Mouse (Mus musculus) hindbrain, embryonic 11.5 days (tissue): ENCODE measurements around the gene Gm10188. TPM values are rescaled to one million over a fixed set of nuclear protein-coding genes. Genes with fewer than 3 reads are reported as not detected.
A peak's percentile ranks its signal among the peaks of the same experiment; 100 is the strongest.

Experiments used
- ATAC-seq: fragments of 200-750 bp; cut with Nextera tagmentation; 2 replicates; pipeline ENCODE4 v1.8.0; 2017; ENCODE audit warnings: mild to moderate bottlenecking, moderate TSS enrichment, moderate library complexity; ENCODE audit not compliant: low FRiP score
- DNase-seq: peaks from one replicate; pipeline ENCODE4 v3.0.0-alpha.2; 2015; ENCODE audit warnings: low spot score
- H3K27ac ChIP-seq: fragments of 300-500 bp; sonication (generic); 2 replicates; pipeline ENCODE4 v1.5.1; 2014; ENCODE audit warnings: mild to moderate bottlenecking, low read depth, low read length
- H3K27me3 ChIP-seq: fragments of 300-500 bp; sonication (generic); 2 replicates; pipeline ENCODE4 v1.6.1; 2014; ENCODE audit warnings: mild to moderate bottlenecking, low read length, moderate library complexity, mixed read lengths; ENCODE audit not compliant: control insufficient read depth, insufficient read depth
- H3K36me3 ChIP-seq: fragments of 300-500 bp; sonication (generic); 2 replicates; pipeline ENCODE4 v1.6.1; 2014; ENCODE audit warnings: mild to moderate bottlenecking, low read length, moderate library complexity, mixed read lengths; ENCODE audit not compliant: control insufficient read depth, insufficient read depth
- H3K4me1 ChIP-seq: fragments of 300-500 bp; sonication (generic); replicated peaks from 2 replicates; pipeline ENCODE4 v1.6.1; 2014; ENCODE audit warnings: low read length, mixed read lengths; ENCODE audit not compliant: control insufficient read depth, insufficient read depth
- H3K4me2 ChIP-seq: fragments of 300-500 bp; sonication (generic); replicated peaks from 2 replicates; pipeline ENCODE4 v1.6.1; 2014; ENCODE audit warnings: mild to moderate bottlenecking, low read depth, low read length
- H3K4me3 ChIP-seq: fragments of 300-500 bp; sonication (generic); 2 replicates; pipeline ENCODE4 v1.5.1; 2014; ENCODE audit warnings: low read depth, low read length
- H3K9ac ChIP-seq: fragments of 300-500 bp; sonication (generic); 2 replicates; pipeline ENCODE4 v1.6.1; 2014; ENCODE audit warnings: low read depth, low read length
- H3K9me3 ChIP-seq: fragments of 300-500 bp; sonication (generic); 2 replicates; pipeline ENCODE4 v1.6.1; 2016; ENCODE audit warnings: low read length; ENCODE audit not compliant: control insufficient read depth
- WGBS: fragments of 180-500 bp; shearing (Covaris S2); extraction: QIAGEN DNeasy Blood & Tissue Kit; methylation state at CpG from one replicate; pipeline ENCODE4 v1.1.7; 2014; 5-methylcytosine and 5-hydroxymethylcytosine counted together
- polyA plus RNA-seq: library from polyadenylated mRNA; unstranded; fragments of >200 nt; fragmentation: Nextera tagmentation; extraction: Ambion mirVana; gene quantifications from 2 replicates; pipeline ENCODE4 v1.2.1, GENCODE M21; 2014

The Gm10188 gene
- polyA plus RNA-seq, 1 experiment from 2014 or later, result not detected

GRCm38 (mm10) chr1:132213076-132213475 is 16.5 kb downstream of the Gm10188 start:
- Histone ChIP-seq H3K9me3 (no peaks in the 10 kb centered on the region), H3K27ac (peak overlapping the region; percentile 59), H3K4me2 (no peak overlapping the region), H3K27me3 (no peaks in the 10 kb centered on the region), H3K36me3 (no peaks in the 10 kb centered on the region), H3K4me1 (peaks cover 4% of the 10 kb centered on the region; the same call in 1 of the 2 replicates), H3K4me3 (no peak overlapping the region), H3K9ac (no peak overlapping the region)
- 22% methylated on average over 6 of the region's 6 CpGs for WGBS
- DNase-seq (peak; percentile 56), ATAC-seq (peak; percentile 87)

DNA sequence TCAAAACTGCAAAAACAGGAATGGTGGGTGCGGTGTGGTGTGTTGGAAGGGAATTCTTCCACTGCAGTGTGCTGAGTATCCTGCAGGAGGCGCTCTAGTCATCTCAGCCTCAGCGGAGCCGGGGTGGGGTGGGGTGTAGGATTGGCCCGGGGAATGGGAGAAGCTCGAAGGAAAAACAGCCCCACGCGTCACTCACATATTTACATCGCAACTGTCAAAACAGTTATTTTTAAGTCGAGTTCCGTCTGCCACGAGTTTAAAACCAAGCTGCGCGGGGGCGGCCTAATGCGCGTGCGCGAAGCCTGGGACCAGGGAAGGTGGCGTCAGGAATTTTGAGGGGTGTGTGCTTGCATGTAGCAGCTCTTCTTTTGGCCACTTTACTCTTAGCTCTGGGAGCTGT is 17.3 kb downstream of the Gm10188 start:
- H3K4me1 ChIP-seq, result peaks cover 4% of the 10 kb centered on the region; the same call in 1 of the 2 replicates

GRCm38 (mm10) chr1:132211672-132212071 is 17.9 kb downstream of the Gm10188 start:
- Histone ChIP-seq H3K27me3 (peaks cover 2% of the 10 kb centered on the region; the same call in 1 of the 2 replicates), H3K4me3 (no peak overlapping the region), H3K4me2 (no peak overlapping the region), H3K9ac (no peak overlapping the region), H3K27ac (no peak overlapping the region), H3K9me3 (no peaks in the 10 kb centered on the region), H3K36me3 (no peaks in the 10 kb centered on the region), H3K4me1 (peaks cover 4% of the 10 kb centered on the region; the same call in 1 of the 2 replicates)
- 35% methylated on average over 12 of the region's 12 CpGs for WGBS
- ATAC-seq, result no peak
- DNase-seq, result no peak

More for the DNA sequence above, 17.3 kb downstream of the Gm10188 start:
- H3K4me2 ChIP-seq, result peak overlapping the region; percentile 17
- no peaks in the 10 kb centered on the region for H3K9me3 ChIP-seq
- peak overlapping the region; percentile 21 for H3K4me3 ChIP-seq
- 0 out of 2 replicates have a peak, but pooled peaks have one; percentile 5 for ATAC-seq
- no peak overlapping the region for H3K9ac ChIP-seq
- H3K27ac ChIP-seq, result peak overlapping the region; percentile 59; the same call in 1 of the 2 replicates
- DNase-seq, result peak; percentile 82
- H3K36me3 ChIP-seq, result no peaks in the 10 kb centered on the region
- peaks cover under 1% of the 10 kb centered on the region; the same call in 1 of the 2 replicates for H3K27me3 ChIP-seq
- 4% methylated on average over 20 of the region's 20 CpGs for WGBS

- H3K4me1 ChIP-seq, result peaks cover 4% of the 10 kb centered on the region; the same call in 1 of the 2 replicates
- H3K27ac ChIP-seq, result no peak overlapping the region
- H3K36me3 ChIP-seq, result no peaks in the 10 kb centered on the region
- no peak overlapping the region for H3K4me3 ChIP-seq
- no peak overlapping the region for H3K9ac ChIP-seq
- peaks cover 2% of the 10 kb centered on the region; the same call in 1 of the 2 replicates for H3K27me3 ChIP-seq
- no peak for ATAC-seq
- H3K9me3 ChIP-seq, result no peaks in the 10 kb centered on the region
- no peak overlapping the region for H3K4me2 ChIP-seq
- peak; percentile 70 for DNase-seq
- 14% methylated on average over 7 of the region's 7 CpGs for WGBS
Measured at GRCm38 (mm10) chr1:132210922-132211321, 18.6 kb downstream of the Gm10188 start.

- no peak for ATAC-seq
- Histone ChIP-seq H3K9ac (no peak overlapping the region), H3K36me3 (no peaks in the 10 kb centered on the region), H3K4me2 (no peak overlapping the region), H3K27me3 (peaks cover 2% of the 10 kb centered on the region; the same call in 1 of the 2 replicates), H3K9me3 (no peaks in the 10 kb centered on the region), H3K4me1 (peaks cover 4% of the 10 kb centered on the region; the same call in 1 of the 2 replicates), H3K4me3 (no peak overlapping the region), H3K27ac (no peak overlapping the region)
- WGBS, result 83% methylated on average over 10 of the region's 10 CpGs
- no peak for DNase-seq
Measured at GRCm38 (mm10) chr1:132209400-132209799, 20.2 kb downstream of the Gm10188 start.

DNA sequence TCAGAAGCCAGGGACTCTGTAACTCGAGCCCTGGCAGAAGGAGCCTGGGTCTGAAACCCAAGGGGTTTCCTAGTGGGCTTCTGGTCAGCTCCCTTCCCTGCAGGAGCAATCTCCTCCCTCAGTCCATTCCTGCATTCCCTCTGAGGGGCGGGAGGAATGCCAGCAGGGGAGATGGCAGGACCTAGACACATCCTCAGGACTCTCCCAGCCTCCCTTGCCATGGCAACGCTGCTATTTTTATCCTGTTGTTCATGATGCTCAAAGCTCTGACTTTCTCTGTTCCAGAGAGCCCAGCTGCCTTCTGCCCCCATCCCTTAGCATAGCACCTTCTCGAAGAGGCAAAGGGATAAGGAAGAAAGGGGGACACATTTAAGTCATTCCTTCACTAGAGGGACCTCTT is 21.4 kb downstream of the Gm10188 start:
- Histone ChIP-seq H3K27ac (no peak overlapping the region), H3K27me3 (peaks cover 2% of the 10 kb centered on the region; the same call in 1 of the 2 replicates)

GRCm38 (mm10) chr1:132206828-132207227 is 22.7 kb downstream of the Gm10188 start:
- no peak overlapping the region for H3K4me2 ChIP-seq
- no peak overlapping the region for H3K9ac ChIP-seq
- no peaks in the 10 kb centered on the region for H3K4me1 ChIP-seq
- no peak overlapping the region for H3K4me3 ChIP-seq
- DNase-seq (no peak), ATAC-seq (no peak)
- no peaks in the 10 kb centered on the region for H3K36me3 ChIP-seq
- 87% methylated on average over 3 of the region's 3 CpGs for WGBS
- no peak overlapping the region for H3K27ac ChIP-seq
- H3K27me3 ChIP-seq, result peaks cover 2% of the 10 kb centered on the region; the same call in 1 of the 2 replicates
- no peaks in the 10 kb centered on the region for H3K9me3 ChIP-seq

More for the DNA sequence above, 21.4 kb downstream of the Gm10188 start:
- ATAC-seq, result no peak
- no peaks in the 10 kb centered on the region for H3K9me3 ChIP-seq
- H3K4me3 ChIP-seq, result no peak overlapping the region
- H3K4me2 ChIP-seq, result no peak overlapping the region
- H3K4me1 ChIP-seq, result peaks cover 4% of the 10 kb centered on the region; the same call in 1 of the 2 replicates
- no peak overlapping the region for H3K9ac ChIP-seq
- DNase-seq, result no peak
- 8% methylated on average over 4 of the region's 4 CpGs for WGBS
- no peaks in the 10 kb centered on the region for H3K36me3 ChIP-seq

- H3K9ac ChIP-seq, result no peak overlapping the region
- DNase-seq, result no peak
Measured at GRCm38 (mm10) chr1:132205958-132206357, 23.6 kb downstream of the Gm10188 start.

DNA sequence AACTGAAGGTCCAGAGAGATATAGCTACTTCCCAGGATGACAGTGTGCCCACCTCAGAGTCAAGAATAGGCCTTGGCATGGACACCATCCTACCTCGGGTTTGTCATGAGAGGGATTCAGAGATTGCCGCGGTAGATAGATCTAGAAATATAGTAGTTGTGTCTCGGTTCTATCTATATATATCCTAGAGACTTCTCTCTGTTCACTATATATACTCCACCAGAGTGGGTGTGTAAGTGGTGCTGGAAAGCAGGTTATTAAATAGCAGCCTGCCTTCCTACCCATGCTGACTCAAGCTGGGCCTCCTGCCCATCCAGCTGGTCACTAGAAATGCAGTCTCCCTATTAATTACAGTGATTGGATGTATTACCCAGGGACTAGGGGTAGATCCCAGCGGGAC is 26.8 kb downstream of the Gm10188 start:
- Histone ChIP-seq H3K9me3 (no peaks in the 10 kb centered on the region), H3K27me3 (peaks cover 2% of the 10 kb centered on the region; the same call in 1 of the 2 replicates), H3K4me1 (peaks cover 13% of the 10 kb centered on the region), H3K27ac (no peak overlapping the region), H3K4me3 (no peak overlapping the region), H3K4me2 (no peak overlapping the region), H3K9ac (no peak overlapping the region), H3K36me3 (no peaks in the 10 kb centered on the region)
- 92% methylated on average over 5 of the region's 5 CpGs for WGBS
- DNase-seq (no peak), ATAC-seq (no peak)

More at GRCm38 (mm10) chr1:132205958-132206357, 23.6 kb downstream of the Gm10188 start:
- Histone ChIP-seq H3K4me2 (no peak overlapping the region), H3K4me1 (peaks cover under 1% of the 10 kb centered on the region; the same call in 1 of the 2 replicates), H3K9me3 (no peaks in the 10 kb centered on the region), H3K27me3 (peaks cover 2% of the 10 kb centered on the region; the same call in 1 of the 2 replicates), H3K4me3 (no peak overlapping the region), H3K36me3 (no peaks in the 10 kb centered on the region), H3K27ac (no peak overlapping the region)
- no peak for ATAC-seq
- 65% methylated on average over 5 of the region's 5 CpGs for WGBS
